Mouse (Mus musculus) brown adipose tissue, adult 24 weeks (tissue): ENCODE results near the gene Elobl. TPM values are rescaled to one million over a fixed set of nuclear protein-coding genes. Genes with fewer than 3 reads are reported as not detected.

Experiments
- H3K27ac ChIP-seq: fragments of 200-500 bp; replicated peaks from 2 replicates; pipeline ENCODE4 v1.5.1; 2012; ENCODE audit warnings: low read depth, mild to moderate bottlenecking, low read length
- H3K4me1 ChIP-seq: fragments of 200-500 bp; 2 replicates; pipeline ENCODE4 v1.6.1; 2012; ENCODE audit warnings: low read length, mixed read lengths; ENCODE audit not compliant: control insufficient read depth, insufficient read depth, insufficient read length
- H3K4me3 ChIP-seq: fragments of 200-500 bp; 2 replicates; pipeline ENCODE4 v1.5.1; 2012; ENCODE audit warnings: low read depth, mild to moderate bottlenecking, low read length, moderate library complexity; ENCODE audit not compliant: insufficient read depth
- polyA plus RNA-seq: library from polyadenylated mRNA; stranded (reverse); fragments of >200 nt; gene quantifications from 2 replicates; pipeline ENCODE4 v1.2.4, GENCODE M21; 2012; ENCODE audit not compliant: missing spikeins, insufficient read depth, insufficient read length

Elobl gene
- polyA plus RNA-seq, 1 experiment = not detected

DNA sequence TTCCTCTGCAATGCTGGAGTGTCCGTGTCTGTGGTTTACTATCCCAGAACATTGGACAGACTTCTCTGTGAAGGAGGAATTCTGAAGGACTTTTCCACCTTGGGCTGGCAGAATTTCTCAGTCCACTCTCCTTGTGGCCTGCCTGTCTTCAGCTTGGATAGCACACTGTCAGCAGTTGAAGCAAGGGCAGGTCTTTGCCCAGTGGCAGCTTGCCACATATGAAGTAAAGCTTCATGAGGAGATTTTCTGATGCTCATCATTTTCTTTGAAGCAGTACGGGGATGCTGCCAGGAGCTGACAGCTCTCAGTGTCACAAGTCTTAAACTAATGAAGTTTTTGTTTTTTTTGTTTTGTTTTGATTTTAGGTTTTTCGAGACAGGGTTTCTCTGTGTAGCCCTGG, 7.9 kb downstream of the Elobl start:
- no peak overlapping the region for H3K27ac ChIP-seq
- H3K4me1 ChIP-seq = no peaks in the 10 kb centered on the region
- H3K4me3 ChIP-seq = no peak overlapping the region

DNA sequence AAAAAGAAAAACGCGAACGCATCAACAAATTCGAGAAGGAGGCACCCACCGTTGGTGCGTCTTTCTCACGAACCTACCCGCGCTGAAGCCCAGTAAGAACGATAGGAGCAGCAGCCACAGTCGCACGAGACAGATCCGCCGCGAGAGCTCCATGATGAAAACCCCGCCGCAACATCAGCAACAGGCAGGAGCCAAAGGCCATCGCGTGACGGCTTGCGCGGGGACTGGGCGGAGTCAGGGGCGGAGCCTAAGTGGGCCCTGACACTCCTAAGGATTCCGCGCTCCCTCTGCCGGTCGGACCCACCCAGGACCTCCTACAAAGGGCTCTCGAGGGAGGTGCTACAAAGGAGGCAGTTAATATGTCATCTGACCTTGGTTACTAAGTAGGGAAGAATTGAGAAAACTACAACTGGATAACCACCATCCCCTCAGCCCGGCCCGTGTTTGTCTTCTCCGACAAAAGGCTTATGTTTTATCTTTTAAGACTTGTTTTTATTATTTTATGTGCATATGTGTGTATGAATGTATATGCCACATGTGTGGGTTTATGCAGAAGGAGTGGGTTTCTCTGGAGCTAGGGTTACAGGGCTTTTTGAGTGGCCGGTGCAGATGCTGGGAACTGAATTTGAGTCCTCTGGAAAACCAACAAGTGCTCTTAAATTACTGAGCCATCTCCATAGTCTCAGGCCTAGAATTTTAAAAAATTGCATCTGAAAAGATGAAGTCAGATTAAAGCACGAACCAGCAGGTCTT, 11.3 kb downstream of the Elobl start, which contains the start of gene Scpep1:
Scpep1 (minus strand) TSS at position 249 of the 753 bp plus-strand sequence.
- H3K4me3 ChIP-seq = peak within 1 kb of the TSS; percentile 70
- no peaks in the 10 kb centered on the region; the same call in 1 of the 2 replicates for H3K4me1 ChIP-seq
- peak within 1 kb of the TSS; percentile 41 for H3K27ac ChIP-seq

DNA sequence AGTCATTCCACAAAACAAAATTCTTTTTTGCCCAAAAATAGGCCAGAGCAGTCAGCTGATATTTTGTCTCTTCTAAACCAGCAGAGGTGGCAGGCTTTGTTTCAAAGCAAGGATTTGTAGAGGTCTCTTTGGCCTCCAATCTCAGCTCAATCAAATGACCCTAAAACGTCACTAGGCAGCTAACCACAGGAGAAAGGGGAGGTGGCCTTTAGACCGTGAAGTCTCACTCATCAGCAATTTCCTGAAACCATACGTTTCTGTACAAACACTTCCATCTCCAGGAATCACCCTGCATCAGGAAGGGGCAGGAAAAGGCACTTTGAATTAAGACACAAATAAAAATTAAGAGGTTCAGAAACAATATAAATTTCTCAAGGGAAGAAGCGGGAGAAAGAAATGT, 11.9 kb downstream of the Elobl start:
- Histone ChIP-seq H3K4me3 (peak overlapping the region; percentile 70), H3K4me1 (no peaks in the 10 kb centered on the region; the same call in 1 of the 2 replicates)

DNA sequence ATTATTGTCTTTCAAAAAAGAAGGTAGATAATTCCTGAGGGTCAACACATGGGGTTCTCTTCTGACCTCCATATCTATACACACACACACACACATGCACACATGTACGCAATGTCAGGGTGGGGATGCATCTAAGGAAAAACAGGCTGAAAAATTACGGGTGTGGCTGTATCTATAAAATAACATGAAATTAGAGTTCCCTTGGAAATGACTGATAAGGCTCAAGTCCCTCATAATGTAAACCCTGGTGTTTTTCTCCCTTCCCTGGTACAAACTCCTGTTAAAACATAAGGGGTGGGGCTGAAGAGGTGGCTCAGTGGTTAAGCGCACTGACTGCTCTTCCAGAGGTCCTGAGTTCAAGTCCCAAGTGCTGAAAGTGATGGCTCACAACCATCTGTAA, 13.1 kb downstream of the Elobl start:
- Histone ChIP-seq H3K27ac (no peak overlapping the region), H3K4me1 (no peaks in the 10 kb centered on the region; the same call in 1 of the 2 replicates), H3K4me3 (no peak overlapping the region)

More for the DNA sequence above, 11.9 kb downstream of the Elobl start:
- peak overlapping the region; percentile 41 for H3K27ac ChIP-seq

DNA sequence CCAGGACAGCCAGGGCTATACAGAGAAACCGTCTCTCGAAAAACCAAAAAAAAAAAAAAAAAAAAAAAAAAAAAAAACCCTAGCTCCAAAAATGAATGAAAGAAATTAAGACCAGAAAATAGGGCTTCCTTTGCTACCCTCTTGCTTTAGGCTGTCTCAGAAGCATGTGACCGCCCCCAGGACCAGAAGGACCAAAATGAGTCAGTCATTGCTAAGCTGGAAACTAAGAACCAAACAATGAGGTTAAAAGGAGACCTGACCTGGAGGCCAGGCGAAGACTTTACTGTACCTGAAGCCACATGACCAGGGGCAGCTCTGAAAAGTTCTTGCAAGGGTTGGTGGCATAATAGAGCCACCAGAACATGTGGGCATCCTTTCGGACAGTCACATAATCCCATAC, 14.6 kb downstream of the Elobl start:
- Histone ChIP-seq H3K27ac (no peak overlapping the region), H3K4me1 (no peaks in the 10 kb centered on the region; the same call in 1 of the 2 replicates)

DNA sequence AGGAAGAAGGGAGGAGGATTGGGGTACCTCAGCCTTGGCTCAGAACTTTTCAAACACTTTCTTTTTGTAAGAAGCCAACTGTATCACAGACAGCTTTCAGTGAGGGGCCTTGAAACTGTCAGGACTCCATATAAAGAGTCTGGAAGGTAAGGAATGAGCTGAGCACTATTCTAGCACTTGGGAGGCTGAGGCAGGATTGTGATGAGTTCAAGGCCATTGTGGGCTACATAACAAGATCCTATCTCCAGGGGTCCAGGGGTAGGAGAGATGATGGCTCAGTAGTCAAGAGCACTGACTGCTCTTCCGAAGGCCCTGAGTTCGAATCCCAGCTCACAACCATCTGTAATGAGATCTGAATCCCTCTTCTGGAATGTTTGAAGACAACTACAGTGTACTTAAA, 15.2 kb downstream of the Elobl start:
- H3K4me3 ChIP-seq = no peak overlapping the region
- no peaks in the 10 kb centered on the region; the same call in 1 of the 2 replicates for H3K4me1 ChIP-seq
- H3K27ac ChIP-seq = no peak overlapping the region

More for the DNA sequence above, 14.6 kb downstream of the Elobl start:
- no peak overlapping the region for H3K4me3 ChIP-seq

DNA sequence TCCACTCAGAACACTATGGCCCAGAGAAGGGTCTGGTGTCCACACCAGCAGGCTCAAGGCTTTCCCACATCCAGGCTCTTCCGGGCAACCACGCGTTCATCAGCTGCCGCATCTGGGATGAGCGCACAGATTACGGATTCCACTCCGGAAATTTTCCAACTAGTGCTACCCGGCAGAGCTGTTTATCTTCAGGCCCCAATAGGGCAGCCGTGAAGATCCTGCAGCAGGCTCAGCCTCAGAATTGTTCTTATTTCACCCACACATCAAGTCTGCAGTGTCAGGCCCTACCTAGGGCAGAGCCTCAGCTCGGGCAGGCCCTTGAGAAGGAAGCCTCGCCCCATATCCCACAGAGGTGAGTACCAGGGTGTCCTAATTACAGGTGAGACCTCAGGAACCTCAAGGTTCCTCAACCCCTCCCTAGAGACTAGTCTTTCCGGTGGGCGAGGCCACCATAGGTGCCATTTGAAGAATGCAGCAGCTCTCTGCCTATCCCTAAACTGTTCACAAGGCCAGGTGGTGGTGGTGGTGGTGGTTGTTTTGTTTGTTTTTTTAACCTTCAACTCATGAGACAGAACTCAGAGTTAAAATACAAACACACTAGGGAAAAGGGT, 16.0 kb downstream of the Elobl start:
- no peak overlapping the region; the same call in 1 of the 2 replicates for H3K27ac ChIP-seq
- no peaks in the 10 kb centered on the region; the same call in 1 of the 2 replicates for H3K4me1 ChIP-seq
- H3K4me3 ChIP-seq = no peak overlapping the region

DNA sequence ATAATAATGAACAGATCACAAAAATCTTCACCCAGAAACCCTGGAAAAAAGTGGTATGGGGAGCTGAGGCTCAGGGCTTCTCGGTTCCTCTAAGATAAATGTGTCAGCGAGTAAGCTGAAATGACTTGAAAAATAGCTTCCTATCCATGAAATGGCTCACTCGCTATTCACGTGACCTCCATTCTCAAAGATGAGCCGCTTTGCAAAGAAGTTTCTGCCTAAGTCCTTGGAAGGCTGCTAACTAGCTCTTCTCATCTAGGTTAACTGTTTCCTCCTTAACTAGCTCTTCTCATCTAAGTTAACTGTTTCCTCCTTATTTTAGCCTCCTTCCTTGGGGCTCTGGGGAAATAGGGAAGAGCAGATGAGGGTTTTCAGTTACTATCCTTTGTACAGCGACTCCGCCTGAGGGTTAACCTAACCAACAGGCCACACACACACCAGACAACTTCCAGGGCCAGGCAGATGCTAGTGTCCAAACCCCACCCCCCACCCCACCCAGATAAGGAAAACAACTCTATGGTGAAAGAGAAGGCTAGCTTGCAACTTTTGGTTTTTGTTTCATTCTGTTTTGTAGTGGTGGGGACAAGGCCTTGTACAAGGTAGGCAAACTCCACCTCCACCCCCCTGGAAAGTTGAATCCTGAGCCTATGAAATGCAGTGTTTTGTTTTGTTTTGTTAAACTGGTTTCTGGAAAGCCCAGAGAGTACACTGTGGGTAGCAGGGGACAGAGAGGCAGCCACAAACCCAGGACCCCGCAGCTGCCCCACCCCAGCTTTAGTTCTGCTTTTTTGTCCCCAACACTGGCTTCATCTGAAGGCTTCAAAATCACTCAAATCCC, 16.7 kb downstream of the Elobl start:
- Histone ChIP-seq H3K27ac (peak overlapping the region; percentile 39; the same call in 1 of the 2 replicates), H3K4me3 (no peak overlapping the region), H3K4me1 (no peaks in the 10 kb centered on the region; the same call in 1 of the 2 replicates)

DNA sequence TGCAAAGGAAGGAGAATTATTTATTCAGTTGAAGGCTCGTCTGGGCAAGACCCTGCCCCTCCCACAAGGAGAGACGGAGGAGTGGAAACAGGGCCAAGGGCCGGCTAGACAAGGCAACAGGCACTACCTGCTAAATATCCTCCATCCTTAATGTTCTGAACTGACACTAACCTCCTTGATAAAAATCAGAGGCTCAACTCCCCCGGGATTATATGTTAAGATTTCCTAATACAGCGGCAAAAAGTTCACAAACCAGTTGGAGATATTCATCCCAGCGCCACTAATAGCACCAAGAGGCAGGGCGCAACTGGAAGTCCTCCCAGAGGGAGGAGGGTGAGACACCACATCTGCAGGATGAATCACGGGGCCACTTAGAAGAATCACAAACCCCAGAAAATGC, 17.8 kb downstream of the Elobl start:
- no peak overlapping the region for H3K27ac ChIP-seq
- H3K4me3 ChIP-seq = no peak overlapping the region
- H3K4me1 ChIP-seq = no peaks in the 10 kb centered on the region; the same call in 1 of the 2 replicates

DNA sequence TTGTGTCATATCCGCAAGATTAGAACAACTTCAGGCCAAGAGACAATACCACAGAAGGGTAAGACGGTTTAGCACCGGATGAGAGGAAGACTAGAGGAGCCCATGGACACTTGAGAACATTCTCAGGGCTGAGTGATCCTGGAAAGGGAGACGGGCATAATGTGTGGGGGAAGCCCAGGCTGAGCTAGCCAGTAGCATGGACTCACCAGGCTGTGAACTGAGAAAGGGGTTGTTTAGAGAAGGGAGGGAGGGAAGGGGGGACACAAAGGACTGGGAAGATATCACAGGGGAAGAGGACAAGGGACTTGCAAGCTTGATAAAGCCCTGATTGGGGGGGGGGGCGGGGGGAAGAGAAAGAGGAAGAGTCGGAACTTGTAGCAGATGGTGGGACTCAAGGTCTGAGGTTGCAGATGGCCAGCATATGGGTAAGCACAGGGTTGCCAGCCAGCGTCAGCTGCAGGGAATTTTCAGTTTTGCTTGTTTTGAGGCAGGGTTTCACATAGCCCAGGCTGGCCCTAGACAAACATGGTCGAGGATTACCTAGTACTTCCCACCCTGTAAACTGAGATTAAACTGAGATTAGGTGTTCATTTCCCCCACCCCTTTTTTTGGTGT, 20.7 kb downstream of the Elobl start:
- Histone ChIP-seq H3K4me1 (no peaks in the 10 kb centered on the region), H3K27ac (no peak overlapping the region), H3K4me3 (no peak overlapping the region)

DNA sequence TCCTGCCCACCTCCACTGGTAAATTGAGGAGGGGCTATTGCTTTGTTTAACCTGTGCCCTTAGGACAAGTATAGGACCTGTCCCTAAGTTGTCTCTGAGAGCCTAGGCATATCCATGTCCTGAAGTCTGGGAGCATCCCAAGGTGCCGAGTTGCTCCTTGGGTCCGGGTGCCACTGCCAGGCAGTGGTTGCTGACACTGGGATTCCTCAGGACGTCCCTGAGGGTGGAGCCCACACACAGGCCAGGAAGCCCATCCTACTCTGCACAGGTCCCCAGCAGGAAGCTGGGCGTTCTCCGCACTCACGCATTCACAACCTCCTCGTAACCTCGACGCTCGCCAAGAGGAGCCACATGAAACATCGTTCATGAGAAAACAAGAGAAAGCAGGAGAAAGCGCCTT, 25.2 kb downstream of the Elobl start:
- no peaks in the 10 kb centered on the region for H3K4me1 ChIP-seq
- H3K4me3 ChIP-seq = no peak overlapping the region
- no peak overlapping the region for H3K27ac ChIP-seq

DNA sequence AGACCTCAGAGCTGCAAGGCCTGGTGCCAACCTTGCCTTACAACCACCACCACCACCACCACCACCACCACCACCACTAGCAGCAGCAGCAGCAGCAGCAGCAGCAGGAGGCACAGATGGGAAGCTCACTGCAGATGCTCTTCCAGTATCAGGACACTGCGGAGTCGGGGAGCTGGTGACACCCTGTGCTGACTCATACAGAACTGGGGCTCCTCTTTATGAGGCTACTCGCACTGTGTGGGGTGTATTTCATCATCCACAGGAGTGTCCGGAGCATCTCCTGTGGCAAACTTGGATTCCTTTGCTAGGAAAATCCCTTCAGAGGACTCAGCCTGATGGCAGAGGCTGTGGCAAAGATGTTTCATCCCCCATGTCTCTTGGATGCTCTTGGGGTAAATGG, 27.1 kb downstream of the Elobl start:
- H3K4me3 ChIP-seq = no peak overlapping the region
- H3K27ac ChIP-seq = no peak overlapping the region
- no peaks in the 10 kb centered on the region for H3K4me1 ChIP-seq

DNA sequence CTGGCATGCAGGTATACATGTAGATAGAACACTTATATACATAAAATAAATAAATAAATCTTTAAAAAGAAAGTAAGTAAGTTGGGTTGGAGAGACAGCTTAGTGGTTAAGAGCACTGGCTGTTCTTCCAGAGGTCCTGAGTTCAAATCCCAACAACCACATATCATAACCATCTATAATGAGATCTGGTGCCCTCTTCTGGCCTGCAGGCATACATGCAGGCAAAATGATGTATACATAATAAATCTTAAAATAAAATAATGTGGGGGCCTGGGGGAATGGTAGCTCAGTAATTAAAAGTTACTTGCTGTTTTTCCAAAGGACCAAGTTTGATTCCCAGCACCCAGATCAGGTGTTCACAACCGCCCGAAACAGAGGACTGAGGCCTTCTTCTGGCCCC, 28.0 kb downstream of the Elobl start:
- no peaks in the 10 kb centered on the region for H3K4me1 ChIP-seq
- H3K4me3 ChIP-seq = no peak overlapping the region
- H3K27ac ChIP-seq = no peak overlapping the region

DNA sequence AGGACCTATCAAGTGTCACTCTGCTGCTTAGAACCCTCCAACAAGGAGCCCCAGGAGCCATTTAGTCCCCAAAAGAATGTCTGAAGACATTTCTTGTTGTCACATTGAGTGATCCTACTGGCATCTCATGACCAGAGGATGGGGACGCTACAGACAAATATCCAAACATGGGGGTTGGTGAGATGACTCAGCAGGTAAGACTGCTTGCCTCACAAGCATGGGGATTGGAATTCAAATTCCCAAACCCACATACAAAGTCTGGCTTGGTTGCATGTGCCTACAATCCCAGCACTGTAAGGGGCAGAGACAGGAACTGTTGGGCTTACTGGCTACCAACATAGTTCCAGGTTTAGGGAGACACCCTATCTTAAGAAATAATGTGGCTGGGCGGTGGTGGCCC, 28.8 kb downstream of the Elobl start:
- H3K4me3 ChIP-seq = no peak overlapping the region
- H3K27ac ChIP-seq = 0 out of 2 replicates have a peak overlapping the region, but pooled peaks have one; percentile 1
- H3K4me1 ChIP-seq = no peaks in the 10 kb centered on the region
